Mouse (Mus musculus) neutrophil, adult 65 days (primary cell): ENCODE data around the gene Rgs7. TPM values are rescaled to one million over a fixed set of nuclear protein-coding genes. Genes with fewer than 3 reads are reported as not detected.

Experiments
- total RNA-seq: library from RNA; stranded (reverse); gene quantifications from 2 replicates; pipeline ENCODE4 v1.2.4, GENCODE M21; 2023

The Rgs7 gene
- total RNA-seq: 0.45 and 0.69 TPM in 2 replicates

GRCm38 (mm10) chr1:175491861-175492682 is at the start of gene Rgs7:
TSS of gene Rgs7 (minus strand) at chr1:175492500.

Other genes starting within 250 kb of the Rgs7 start
- 2.0 and 2.8 TPM in 2 replicates for gene Kmo, start 127.9 kb upstream of the Rgs7 start, total RNA-seq
- 15.2 and 23.8 TPM in 2 replicates for gene Fh1, start 133.1 kb upstream of the Rgs7 start, total RNA-seq
- gene Opn3, start 200.3 kb upstream of the Rgs7 start, total RNA-seq: 0.76 and 0.79 TPM in 2 replicates
- 3.7 and 10.7 TPM in 2 replicates for gene Chml, start 200.4 kb upstream of the Rgs7 start, total RNA-seq
- not detected in 2 replicates for gene Wdr64, start 206.1 kb upstream of the Rgs7 start, total RNA-seq